Mouse (Mus musculus) E14TG2a.4 (cell line): ENCODE results near the gene Faap100.

Source experiments
- CTCF ChIP-seq: conservative IDR thresholded peaks from 2 replicates; pipeline ENCODE4 v1.5.1; 2014; ENCODE audit warnings: low read length
- NANOG ChIP-seq: IDR thresholded peaks from 2 replicates; pipeline ENCODE4 v1.6.1; 2014; ENCODE audit warnings: borderline replicate concordance, low read length, mixed read lengths
- POU5F1 ChIP-seq: IDR thresholded peaks from 2 replicates; pipeline ENCODE4 v1.6.1; 2014; ENCODE audit warnings: low read length, borderline replicate concordance

DNA sequence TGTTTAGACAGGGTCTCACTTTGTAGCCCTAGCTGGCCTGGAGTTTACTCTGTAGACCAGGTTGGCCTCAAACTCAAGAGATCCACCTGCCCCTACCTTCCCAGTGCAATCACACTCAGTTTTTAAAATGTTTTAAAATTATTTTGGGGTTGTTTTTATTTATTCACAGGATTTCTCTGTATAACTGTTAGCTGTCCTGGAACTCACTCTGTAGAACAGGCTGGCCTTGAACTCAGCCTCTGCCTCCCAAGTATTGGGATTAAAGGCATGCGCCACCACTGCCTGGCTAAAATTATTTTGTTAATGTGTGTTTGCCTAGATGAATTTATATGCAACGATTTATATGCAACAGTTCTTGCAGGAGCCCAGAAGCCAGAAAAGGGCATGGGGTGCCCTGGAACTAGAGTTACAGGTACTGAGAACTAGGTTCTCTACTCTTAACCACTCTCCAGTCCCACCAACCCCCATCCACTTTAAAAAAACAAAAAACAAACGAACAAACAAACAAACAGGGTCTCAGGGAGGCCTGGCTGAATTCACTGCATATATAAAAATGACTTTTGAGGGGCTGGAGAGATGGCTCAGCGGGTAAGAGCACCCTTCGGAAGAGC is 34.1 kb downstream of the Faap100 start:
- no peak for TF ChIP-seq CTCF
- no peak for TF ChIP-seq NANOG
- TF ChIP-seq POU5F1, result no peak
